Mouse (Mus musculus): ENCODE measurements at regions not wholly inside any gene's neighbourhood (a gene's known extent, or its start where the extent isn't known, plus 50 kb on each side); places are given as distances from the start of the nearest gene placed in this dataset.

DNA sequence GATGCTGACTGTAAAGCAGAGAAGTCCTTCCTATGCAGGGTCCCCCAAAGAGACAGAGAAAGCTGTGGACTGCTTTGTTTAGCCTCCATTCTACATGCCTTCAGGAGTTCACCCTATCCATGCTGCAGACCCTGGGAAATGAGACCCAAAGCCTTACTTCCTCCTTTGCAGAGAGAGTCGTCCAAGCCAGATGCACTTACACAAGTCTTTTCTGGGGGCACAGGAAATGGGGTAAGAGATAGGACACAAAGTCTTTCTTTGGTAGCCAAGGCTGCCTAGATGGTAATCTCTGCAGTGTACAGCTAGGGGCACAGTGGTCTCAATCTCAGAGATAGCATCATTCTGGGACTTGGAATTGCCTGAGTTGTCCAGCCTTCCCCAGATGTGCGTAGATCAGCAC lies 448.1 kb upstream of the Smim15 start:
- TF ChIP-seq CTCF (IDR thresholded peaks at IDR 0.05; ENCODE audit: borderline replicate concordance, insufficient read depth, low read depth, low read length) (no peak), POLR2A (IDR thresholded peaks at IDR 0.05; ENCODE audit: borderline replicate concordance, insufficient read depth, low read length) (no peak)

All from cerebellum, adult 2 months (tissue).